Mouse (Mus musculus) bone marrow, adult 2 months (tissue): ENCODE measurements around the gene Pepd. TPM values are rescaled to one million over a fixed set of nuclear protein-coding genes. Genes with fewer than 3 reads are reported as not detected.

Source experiments
- H3K27ac ChIP-seq: fragments of 200-500 bp; 2 replicates; pipeline ENCODE4 v1.5.1; 2012; ENCODE audit warnings: low read depth, mild to moderate bottlenecking, control low read depth, inconsistent platforms, low read length; ENCODE audit not compliant: control insufficient read depth, poor library complexity, insufficient read depth
- H3K4me1 ChIP-seq: fragments of 200-500 bp; 2 replicates; pipeline ENCODE4 v1.6.1; 2011; ENCODE audit warnings: low read length; ENCODE audit not compliant: control insufficient read depth, insufficient read depth
- H3K4me3 ChIP-seq: fragments of 200-500 bp; replicated peaks from 2 replicates; pipeline ENCODE3; 2011; ENCODE audit warnings: mild to moderate bottlenecking, low read depth, low read length, control low read depth; ENCODE audit not compliant: control insufficient read depth
- CTCF ChIP-seq: fragments of 200-500 bp; IDR thresholded peaks from 2 replicates; pipeline ENCODE4 v1.5.1; 2011; ENCODE audit warnings: low read length, control low read depth; ENCODE audit not compliant: control insufficient read depth, insufficient read depth
- POLR2A ChIP-seq: fragments of 200-500 bp; IDR thresholded peaks from 2 replicates; pipeline ENCODE4 v1.6.1; 2011; ENCODE audit warnings: low read depth, mild to moderate bottlenecking, control low read depth, low read length, borderline replicate concordance; ENCODE audit not compliant: control insufficient read depth
- WGBS: fragments of 180-500 bp; shearing (Covaris S2); methylation state at CpG from one replicate; pipeline ENCODE4 v1.1.7; 2018; 5-methylcytosine and 5-hydroxymethylcytosine counted together
- polyA plus RNA-seq: library from polyadenylated mRNA; stranded (reverse); fragments of >200 nt; gene quantifications from 2 replicates; pipeline ENCODE4 v1.2.4, GENCODE M21; 2011; ENCODE audit warnings: low replicate concordance; ENCODE audit not compliant: missing spikeins, insufficient read depth, insufficient read length

Gene Pepd
- polyA plus RNA-seq, 1 experiment: 16.1 TPM

DNA sequence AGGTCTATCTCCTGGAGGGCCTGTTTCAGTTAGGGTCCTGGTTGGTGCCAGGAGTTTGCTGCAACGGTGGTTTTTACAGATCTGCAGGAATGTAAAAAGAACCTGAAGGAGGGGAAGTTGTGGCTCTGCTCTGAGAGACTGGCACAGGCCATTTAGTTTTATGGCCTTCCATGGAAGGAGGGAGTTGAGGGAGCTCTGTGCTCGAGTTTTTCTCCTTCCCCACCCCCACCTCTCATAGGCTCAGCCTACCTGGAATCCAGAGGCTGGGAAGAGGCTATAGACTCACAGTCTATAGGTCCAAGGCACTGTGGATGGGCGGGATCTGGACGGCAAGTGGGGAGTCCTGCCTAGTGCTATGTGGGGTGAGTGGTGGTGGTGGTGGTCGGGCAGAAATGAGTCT is 6.9 kb downstream of the Pepd start:
- WGBS: 58% methylated on average over 5 of the region's 5 CpGs
- Histone ChIP-seq H3K4me1 (peaks cover 5% of the 10 kb centered on the region), H3K27ac (no peak overlapping the region), H3K4me3 (no peak overlapping the region)
- no peak for TF ChIP-seq POLR2A
- no peak for TF ChIP-seq CTCF

DNA sequence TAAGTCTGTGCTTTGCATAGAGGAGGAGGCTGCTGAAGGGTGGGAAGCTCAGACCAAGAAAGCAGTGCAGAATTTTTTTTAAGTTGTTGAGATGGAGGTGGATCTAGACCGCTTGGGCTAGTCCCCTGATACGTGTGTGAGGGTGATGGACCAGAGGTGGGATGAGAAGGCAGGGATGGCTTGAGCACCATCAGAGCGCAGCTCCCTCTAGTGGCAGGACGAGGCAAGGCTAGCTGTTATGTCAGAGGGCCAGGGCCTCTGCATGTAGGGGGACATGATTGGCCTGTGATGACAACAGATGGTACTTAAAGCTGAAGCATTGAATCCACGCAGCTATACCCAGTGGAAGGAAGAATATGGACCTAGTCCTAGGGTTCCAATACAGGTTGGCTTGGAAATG is 7.6 kb downstream of the Pepd start:
- TF ChIP-seq CTCF (peak; percentile 96), POLR2A (no peak)
- Histone ChIP-seq H3K4me3 (no peak overlapping the region), H3K27ac (no peak overlapping the region), H3K4me1 (peaks cover 5% of the 10 kb centered on the region)
- WGBS: 74% methylated on average over 5 of the region's 5 CpGs

DNA sequence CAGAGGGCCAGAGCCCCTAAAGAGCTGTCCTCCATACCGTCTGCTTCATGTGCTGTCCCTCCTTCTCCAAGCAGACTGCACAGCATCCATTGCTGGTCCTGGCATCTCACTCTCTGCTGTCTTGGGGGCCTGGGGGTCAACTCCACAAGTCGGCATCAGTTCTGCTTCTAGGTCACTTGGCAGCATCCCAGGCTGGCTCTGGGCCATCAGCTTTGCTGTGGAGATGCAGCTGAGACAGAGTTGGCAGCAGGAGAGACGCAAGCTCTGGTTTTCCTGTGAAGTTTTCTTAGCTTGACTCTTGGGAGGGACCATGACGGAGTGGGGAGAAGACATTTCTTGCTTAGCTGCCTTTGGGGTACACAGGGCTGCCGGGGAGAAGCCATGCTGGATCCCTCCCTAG is 13.0 kb downstream of the Pepd start:
- Histone ChIP-seq H3K27ac (no peak overlapping the region), H3K4me3 (no peak overlapping the region), H3K4me1 (no peaks in the 10 kb centered on the region)
- 65% methylated on average over 5 of the region's 5 CpGs for WGBS
- TF ChIP-seq CTCF: no peak
- TF ChIP-seq POLR2A: no peak

DNA sequence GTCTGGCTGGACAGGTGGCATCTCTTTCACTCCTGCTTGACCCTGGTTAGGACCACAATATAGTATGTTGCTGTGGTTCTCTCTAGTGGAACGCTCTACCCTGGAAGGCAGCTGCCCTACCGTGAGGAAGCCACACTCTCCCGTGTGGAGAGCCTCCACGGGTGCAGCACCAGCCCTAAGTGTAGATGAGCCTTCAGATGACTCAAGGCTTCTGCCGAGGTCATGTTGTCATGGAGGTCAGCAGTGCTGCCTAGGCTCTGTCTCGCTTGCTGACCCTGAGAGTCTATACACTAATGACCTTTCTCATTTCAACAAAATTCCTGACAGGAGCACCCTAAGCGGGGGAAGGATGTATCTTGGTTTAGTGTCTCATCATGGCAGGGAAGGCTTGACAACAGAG is 13.8 kb downstream of the Pepd start:
- H3K4me1 ChIP-seq: no peaks in the 10 kb centered on the region
- H3K27ac ChIP-seq: no peak overlapping the region
- TF ChIP-seq POLR2A (no peak), CTCF (no peak)
- WGBS: 88% methylated on average over 7 of the region's 7 CpGs
- H3K4me3 ChIP-seq: no peak overlapping the region

DNA sequence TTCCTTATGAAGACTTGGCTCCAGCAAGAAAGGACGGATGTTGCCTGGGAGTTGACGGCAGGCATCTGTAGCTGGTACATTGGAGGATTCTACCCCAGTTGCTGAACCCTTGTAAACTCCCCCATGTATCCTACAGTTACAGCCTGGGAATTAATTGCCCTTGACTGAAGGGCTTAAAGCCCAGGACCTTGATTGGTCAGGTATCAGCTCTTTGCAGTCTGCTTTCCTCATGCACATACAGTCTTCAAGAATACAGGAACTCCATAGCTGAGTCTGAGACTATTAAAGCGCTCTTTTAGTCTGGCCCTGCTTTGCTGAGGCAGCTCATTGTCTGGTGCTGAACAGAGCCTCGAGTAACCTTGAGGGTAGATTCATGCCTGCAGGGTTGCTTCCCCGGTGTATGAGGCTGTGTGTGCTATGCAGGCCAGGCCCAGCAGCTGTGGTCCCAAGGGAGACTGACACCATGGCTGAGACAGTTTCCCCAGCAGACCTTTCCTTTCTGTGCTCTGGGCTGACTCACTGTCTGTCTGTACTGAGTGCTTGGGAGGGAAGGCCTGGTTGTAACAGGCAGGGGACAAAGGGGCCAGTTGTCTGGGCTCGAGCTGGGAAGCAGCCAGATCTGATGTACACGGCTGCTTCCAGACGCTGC is 17.6 kb downstream of the Pepd start:
- Histone ChIP-seq H3K4me3 (no peak overlapping the region), H3K4me1 (no peaks in the 10 kb centered on the region), H3K27ac (no peak overlapping the region)
- TF ChIP-seq POLR2A (no peak), CTCF (no peak)
- WGBS: 83% methylated on average over 8 of the region's 8 CpGs

DNA sequence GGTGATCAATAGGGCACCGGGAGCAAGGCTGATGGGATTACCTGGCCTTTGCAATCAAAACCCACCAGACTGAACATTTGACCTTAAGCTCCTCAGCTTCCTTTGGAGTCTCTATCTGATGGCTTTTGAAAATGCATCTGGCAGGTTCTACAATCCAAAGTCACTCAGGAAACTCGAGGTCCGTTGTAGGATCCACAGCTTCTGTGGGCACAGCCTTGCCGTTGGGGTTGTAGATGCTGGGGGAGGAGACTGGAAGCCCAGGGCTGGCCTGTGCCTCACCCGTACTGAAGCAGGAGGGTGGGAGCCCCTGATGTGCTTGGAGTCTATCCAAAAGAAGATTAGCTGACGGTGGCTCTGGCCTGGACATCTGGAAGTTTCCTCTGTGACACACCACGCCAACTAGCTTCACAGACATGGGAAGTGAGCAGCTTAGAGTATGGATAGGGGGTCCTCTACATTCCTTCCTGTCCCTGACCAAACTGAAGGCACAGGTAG is 18.1 kb downstream of the Pepd start:
- Histone ChIP-seq H3K4me1 (no peaks in the 10 kb centered on the region), H3K27ac (no peak overlapping the region), H3K4me3 (no peak overlapping the region)
- WGBS: 67% methylated on average over 7 of the region's 7 CpGs
- no peak for TF ChIP-seq CTCF
- TF ChIP-seq POLR2A: no peak

DNA sequence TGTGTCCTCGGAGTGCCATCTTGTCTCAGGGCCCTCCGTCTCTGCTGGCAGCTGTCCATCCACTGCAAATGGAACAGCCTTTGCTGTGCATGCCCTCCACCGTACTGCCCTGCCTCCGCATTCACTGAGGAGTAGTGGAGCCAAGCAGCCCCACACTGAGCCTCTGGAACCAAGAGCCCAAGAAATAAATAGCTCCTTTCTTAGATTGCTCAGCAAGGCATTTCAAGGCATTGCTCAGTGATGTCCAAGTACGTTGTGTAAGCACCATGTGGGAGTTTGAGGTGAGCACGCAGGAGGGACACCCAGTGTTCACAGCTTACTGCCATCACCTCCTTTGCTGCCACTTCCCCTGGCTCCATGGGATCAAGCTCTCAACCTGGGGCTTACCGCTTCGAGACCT is 20.5 kb downstream of the Pepd start:
- Histone ChIP-seq H3K4me1 (no peaks in the 10 kb centered on the region), H3K4me3 (no peak overlapping the region), H3K27ac (no peak overlapping the region)
- TF ChIP-seq POLR2A: no peak
- no peak for TF ChIP-seq CTCF
- 88% methylated on average over 8 of the region's 8 CpGs for WGBS

DNA sequence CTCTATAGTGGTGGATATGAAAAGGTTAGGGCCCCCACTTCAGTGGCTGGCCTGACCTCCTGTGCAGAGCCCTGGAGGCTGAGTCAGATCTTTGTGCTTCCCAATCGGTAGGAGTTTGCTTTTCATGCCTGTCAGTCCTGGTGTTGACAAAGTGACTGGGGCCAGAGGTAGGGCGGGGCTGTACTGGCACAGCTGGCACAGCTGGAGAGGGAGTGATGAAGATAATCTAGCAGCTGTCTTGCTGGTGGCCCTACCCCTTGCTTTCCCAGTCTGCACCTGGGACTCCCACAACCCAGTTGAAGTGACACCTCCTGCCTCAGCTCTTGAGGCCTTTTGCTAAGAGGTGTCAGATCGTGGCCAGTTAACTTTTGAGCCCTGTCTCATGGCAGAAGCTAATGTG is 21.0 kb downstream of the Pepd start:
- WGBS: 68% methylated on average over 3 of the region's 3 CpGs
- H3K27ac ChIP-seq: no peak overlapping the region
- H3K4me1 ChIP-seq: no peaks in the 10 kb centered on the region
- TF ChIP-seq CTCF (no peak), POLR2A (no peak)
- H3K4me3 ChIP-seq: no peak overlapping the region

DNA sequence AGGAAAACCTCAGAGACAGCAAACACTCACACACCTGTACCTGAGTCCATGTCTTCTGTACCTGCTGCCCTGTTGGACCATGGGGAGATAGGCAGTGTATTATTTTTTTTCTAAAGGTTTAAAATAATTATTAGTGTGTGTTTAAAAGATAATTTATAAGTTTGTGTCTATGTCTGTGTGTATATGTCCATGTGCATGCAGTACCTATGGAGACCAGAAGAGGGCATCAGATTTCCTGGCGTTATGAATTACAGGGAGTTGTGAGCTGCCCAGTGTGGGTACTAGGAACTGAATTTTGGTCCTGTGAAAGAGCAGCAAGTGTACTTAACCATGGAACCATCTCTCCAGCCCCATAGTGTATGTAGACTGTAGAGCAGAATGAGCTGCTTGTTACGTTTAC is 24.2 kb downstream of the Pepd start:
- no peak overlapping the region for H3K4me3 ChIP-seq
- H3K27ac ChIP-seq: no peak overlapping the region
- no peaks in the 10 kb centered on the region for H3K4me1 ChIP-seq
- TF ChIP-seq CTCF (no peak), POLR2A (no peak)
- WGBS: 87% methylated on average over 2 of the region's 2 CpGs
